Mouse (Mus musculus) hindbrain, embryonic 11.5 days (tissue): ENCODE data around the gene Sema3g. TPM values are rescaled to one million over a fixed set of nuclear protein-coding genes. Genes with fewer than 3 reads are reported as not detected.
A peak's percentile ranks its signal among the peaks of the same experiment; 100 is the strongest.

Source experiments
- ATAC-seq: fragments of 200-750 bp; cut with Nextera tagmentation; 2 replicates; pipeline ENCODE4 v1.8.0; 2017; ENCODE audit warnings: mild to moderate bottlenecking, moderate TSS enrichment, moderate library complexity; ENCODE audit not compliant: low FRiP score
- DNase-seq: peaks from one replicate; pipeline ENCODE4 v3.0.0-alpha.2; 2015; ENCODE audit warnings: low spot score
- H3K27ac ChIP-seq: fragments of 300-500 bp; sonication (generic); 2 replicates; pipeline ENCODE4 v1.5.1; 2014; ENCODE audit warnings: mild to moderate bottlenecking, low read depth, low read length
- H3K27me3 ChIP-seq: fragments of 300-500 bp; sonication (generic); 2 replicates; pipeline ENCODE4 v1.6.1; 2014; ENCODE audit warnings: mild to moderate bottlenecking, low read length, moderate library complexity, mixed read lengths; ENCODE audit not compliant: control insufficient read depth, insufficient read depth
- H3K36me3 ChIP-seq: fragments of 300-500 bp; sonication (generic); 2 replicates; pipeline ENCODE4 v1.6.1; 2014; ENCODE audit warnings: mild to moderate bottlenecking, low read length, moderate library complexity, mixed read lengths; ENCODE audit not compliant: control insufficient read depth, insufficient read depth
- H3K4me1 ChIP-seq: fragments of 300-500 bp; sonication (generic); replicated peaks from 2 replicates; pipeline ENCODE4 v1.6.1; 2014; ENCODE audit warnings: low read length, mixed read lengths; ENCODE audit not compliant: control insufficient read depth, insufficient read depth
- H3K4me2 ChIP-seq: fragments of 300-500 bp; sonication (generic); replicated peaks from 2 replicates; pipeline ENCODE4 v1.6.1; 2014; ENCODE audit warnings: mild to moderate bottlenecking, low read depth, low read length
- H3K4me3 ChIP-seq: fragments of 300-500 bp; sonication (generic); 2 replicates; pipeline ENCODE4 v1.5.1; 2014; ENCODE audit warnings: low read depth, low read length
- H3K9ac ChIP-seq: fragments of 300-500 bp; sonication (generic); 2 replicates; pipeline ENCODE4 v1.6.1; 2014; ENCODE audit warnings: low read depth, low read length
- H3K9me3 ChIP-seq: fragments of 300-500 bp; sonication (generic); 2 replicates; pipeline ENCODE4 v1.6.1; 2016; ENCODE audit warnings: low read length; ENCODE audit not compliant: control insufficient read depth
- WGBS: fragments of 180-500 bp; shearing (Covaris S2); extraction: QIAGEN DNeasy Blood & Tissue Kit; methylation state at CpG from one replicate; pipeline ENCODE4 v1.1.7; 2014; 5-methylcytosine and 5-hydroxymethylcytosine counted together
- polyA plus RNA-seq: library from polyadenylated mRNA; unstranded; fragments of >200 nt; fragmentation: Nextera tagmentation; extraction: Ambion mirVana; gene quantifications from 2 replicates; pipeline ENCODE4 v1.2.1, GENCODE M21; 2014

Sema3g gene
- polyA plus RNA-seq, 1 experiment from 2014 or later: 0.51 TPM

GRCm38 (mm10) chr14:31191936-31192335 is 25.7 kb upstream of the Sema3g start:
- H3K4me3 ChIP-seq: no peak overlapping the region
- H3K36me3 ChIP-seq: peaks cover 32% of the 10 kb centered on the region
- DNase-seq (no peak), ATAC-seq (no peak)
- no peak overlapping the region for H3K4me2 ChIP-seq
- WGBS: 95% methylated on average over 2 of the region's 2 CpGs
- no peak overlapping the region for H3K9ac ChIP-seq
- no peaks in the 10 kb centered on the region for H3K27me3 ChIP-seq
- H3K4me1 ChIP-seq: no peaks in the 10 kb centered on the region
- no peaks in the 10 kb centered on the region for H3K9me3 ChIP-seq
- H3K27ac ChIP-seq: no peak overlapping the region

- H3K9ac ChIP-seq: no peak overlapping the region
- no peak overlapping the region for H3K4me3 ChIP-seq
- DNase-seq: no peak
- H3K9me3 ChIP-seq: no peaks in the 10 kb centered on the region
- no peak for ATAC-seq
- no peaks in the 10 kb centered on the region for H3K27me3 ChIP-seq
- no peak overlapping the region for H3K4me2 ChIP-seq
- 91% methylated on average over 7 of the region's 7 CpGs for WGBS
- H3K36me3 ChIP-seq: peaks cover 25% of the 10 kb centered on the region
- H3K4me1 ChIP-seq: no peaks in the 10 kb centered on the region
- no peak overlapping the region for H3K27ac ChIP-seq
Measured at GRCm38 (mm10) chr14:31193791-31194190, 23.9 kb upstream of the Sema3g start.

- Histone ChIP-seq H3K9me3 (no peaks in the 10 kb centered on the region), H3K9ac (no peak overlapping the region), H3K4me3 (no peak overlapping the region), H3K4me2 (no peak overlapping the region), H3K36me3 (peaks cover 25% of the 10 kb centered on the region), H3K4me1 (no peaks in the 10 kb centered on the region), H3K27me3 (no peaks in the 10 kb centered on the region), H3K27ac (no peak overlapping the region)
- no peak for ATAC-seq
- no peak for DNase-seq
- 97% methylated on average over 2 of the region's 2 CpGs for WGBS
Measured at GRCm38 (mm10) chr14:31194441-31194840, 23.2 kb upstream of the Sema3g start.

GRCm38 (mm10) chr14:31194891-31195513 is 22.7 kb upstream of the Sema3g start:
- 84% methylated on average over 14 of the region's 14 CpGs for WGBS
- Histone ChIP-seq H3K27ac (no peak overlapping the region), H3K9ac (no peak overlapping the region), H3K4me1 (no peaks in the 10 kb centered on the region), H3K36me3 (peaks cover 25% of the 10 kb centered on the region), H3K27me3 (no peaks in the 10 kb centered on the region), H3K9me3 (no peaks in the 10 kb centered on the region), H3K4me2 (no peak overlapping the region), H3K4me3 (no peak overlapping the region)
- ATAC-seq (no peak), DNase-seq (no peak)

GRCm38 (mm10) chr14:31195521-31195920 is 22.1 kb upstream of the Sema3g start:
- Histone ChIP-seq H3K9me3 (no peaks in the 10 kb centered on the region), H3K9ac (no peak overlapping the region), H3K36me3 (peaks cover 23% of the 10 kb centered on the region), H3K27me3 (no peaks in the 10 kb centered on the region), H3K27ac (no peak overlapping the region), H3K4me2 (no peak overlapping the region), H3K4me3 (no peak overlapping the region), H3K4me1 (no peaks in the 10 kb centered on the region)
- 93% methylated on average over 4 of the region's 4 CpGs for WGBS
- no peak for DNase-seq
- no peak for ATAC-seq

GRCm38 (mm10) chr14:31195968-31196367 is 21.7 kb upstream of the Sema3g start:
- no peak overlapping the region for H3K9ac ChIP-seq
- H3K36me3 ChIP-seq: peaks cover 18% of the 10 kb centered on the region
- H3K4me1 ChIP-seq: no peaks in the 10 kb centered on the region
- ATAC-seq: no peak
- DNase-seq: peak; percentile 26
- no peak overlapping the region for H3K4me2 ChIP-seq
- no peaks in the 10 kb centered on the region for H3K27me3 ChIP-seq
- no peaks in the 10 kb centered on the region for H3K9me3 ChIP-seq
- H3K4me3 ChIP-seq: no peak overlapping the region
- no peak overlapping the region for H3K27ac ChIP-seq

GRCm38 (mm10) chr14:31197547-31198516 is 19.8 kb upstream of the Sema3g start:
- ATAC-seq (no peak), DNase-seq (no peak)
- Histone ChIP-seq H3K27ac (no peak overlapping the region), H3K9me3 (no peaks in the 10 kb centered on the region), H3K4me1 (no peaks in the 10 kb centered on the region), H3K36me3 (peaks cover 18% of the 10 kb centered on the region), H3K4me2 (no peak overlapping the region), H3K4me3 (no peak overlapping the region), H3K9ac (no peak overlapping the region), H3K27me3 (no peaks in the 10 kb centered on the region)
- WGBS: 77% methylated on average over 16 of the region's 16 CpGs

- ATAC-seq: no peak
- no peak overlapping the region for H3K4me3 ChIP-seq
- 97% methylated on average over 7 of the region's 7 CpGs for WGBS
Measured at GRCm38 (mm10) chr14:31199599-31199998, 18.1 kb upstream of the Sema3g start.

More at GRCm38 (mm10) chr14:31199599-31199998, 18.1 kb upstream of the Sema3g start:
- no peak for DNase-seq
- H3K27ac ChIP-seq: no peak overlapping the region
- H3K9ac ChIP-seq: no peak overlapping the region
- no peaks in the 10 kb centered on the region for H3K9me3 ChIP-seq
- H3K4me1 ChIP-seq: 0 out of 2 replicates have a peak, but pooled peaks cover 2% of the 10 kb centered on the region
- H3K36me3 ChIP-seq: peaks cover 21% of the 10 kb centered on the region
- H3K4me2 ChIP-seq: no peak overlapping the region
- no peaks in the 10 kb centered on the region for H3K27me3 ChIP-seq
